Mouse (Mus musculus) heart, embryonic 10.5 days (tissue): Measurements from ENCODE around the gene Nup214. TPM values are rescaled to one million over a fixed set of nuclear protein-coding genes. Genes with fewer than 3 reads are reported as not detected.

Source experiments
- DNase-seq: peaks from one replicate; pipeline ENCODE4 v3.0.0-alpha.2; 2017; ENCODE audit warnings: low spot score
- H3K27ac ChIP-seq: fragments of 300-500 bp; sonication (generic); 2 replicates; pipeline ENCODE4 v1.5.1; 2016; ENCODE audit warnings: mild to moderate bottlenecking
- H3K27me3 ChIP-seq: fragments of 300-500 bp; sonication (generic); 2 replicates; pipeline ENCODE4 v1.6.1; 2016; ENCODE audit warnings: mild to moderate bottlenecking; ENCODE audit not compliant: poor library complexity, insufficient read depth, severe bottlenecking
- H3K36me3 ChIP-seq: fragments of 300-500 bp; sonication (generic); 2 replicates; pipeline ENCODE4 v1.6.1; 2016; ENCODE audit warnings: mild to moderate bottlenecking, moderate library complexity
- H3K4me1 ChIP-seq: fragments of 300-500 bp; sonication (generic); 2 replicates; pipeline ENCODE4 v1.6.1; 2016; ENCODE audit warnings: mild to moderate bottlenecking
- H3K4me3 ChIP-seq: fragments of 300-500 bp; sonication (generic); 2 replicates; pipeline ENCODE4 v1.5.1; 2016; ENCODE audit warnings: mild to moderate bottlenecking, moderate library complexity
- H3K9me3 ChIP-seq: fragments of 300-500 bp; sonication (generic); 2 replicates; pipeline ENCODE4 v1.6.1; 2016; ENCODE audit warnings: mild to moderate bottlenecking, moderate library complexity
- WGBS: fragments of 180-500 bp; shearing (Covaris S2); methylation state at CpG from one replicate; pipeline ENCODE4 v1.1.7; 2016; 5-methylcytosine and 5-hydroxymethylcytosine counted together
- polyA plus RNA-seq: library from polyadenylated mRNA; unstranded; fragments of >200 nt; fragmentation: Nextera tagmentation; extraction: Ambion mirVana; gene quantifications from 2 replicates; pipeline ENCODE4 v1.2.1, GENCODE M21; 2016

Gene Nup214
- polyA plus RNA-seq, 1 experiment from 2014 or later: 83.8 TPM

- Histone ChIP-seq H3K4me1 (peaks cover 78% of the 10 kb centered on the region), H3K27me3 (peaks cover 33% of the 10 kb centered on the region), H3K9me3 (no peaks in the 10 kb centered on the region), H3K27ac (peak overlapping the region; percentile 96), H3K36me3 (peaks cover 16% of the 10 kb centered on the region), H3K4me3 (peak overlapping the region; percentile 89)
- WGBS: under 1% methylated on average over 91 of the region's 91 CpGs
- peak; percentile 85 for DNase-seq
Observed at GRCm38 (mm10) chr2:32083159-32084011, 109.1 kb downstream of the Nup214 start.

GRCm38 (mm10) chr2:32084111-32084871, 110.1 kb downstream of the Nup214 start, which contains the start of gene Fam78a:
TSS of gene Fam78a (minus strand) at chr2:32084857.
- Histone ChIP-seq H3K27me3 (peaks cover 33% of the 10 kb centered on the region), H3K36me3 (peaks cover 12% of the 10 kb centered on the region), H3K4me3 (peak within 1 kb of the TSS; percentile 89), H3K27ac (peak within 1 kb of the TSS; percentile 96), H3K4me1 (peaks cover 78% of the 10 kb centered on the region), H3K9me3 (no peaks in the 10 kb centered on the region)
- DNase-seq: peak; percentile 84
- WGBS: under 1% methylated on average over 68 of the region's 68 CpGs

GRCm38 (mm10) chr2:32084872-32085199, 110.6 kb downstream of the Nup214 start:
- peak overlapping the region; percentile 89 for H3K4me3 ChIP-seq
- peaks cover 74% of the 10 kb centered on the region for H3K4me1 ChIP-seq
- 29% methylated on average over 2 of the region's 2 CpGs for WGBS
- no peaks in the 10 kb centered on the region for H3K9me3 ChIP-seq
- H3K27me3 ChIP-seq: peaks cover 33% of the 10 kb centered on the region
- DNase-seq: no peak
- H3K36me3 ChIP-seq: peaks cover 8% of the 10 kb centered on the region; the same call in 1 of the 2 replicates
- peak overlapping the region; percentile 96 for H3K27ac ChIP-seq

- DNase-seq: no peak
- Histone ChIP-seq H3K36me3 (peaks cover 8% of the 10 kb centered on the region; the same call in 1 of the 2 replicates), H3K4me3 (no peak overlapping the region), H3K9me3 (no peaks in the 10 kb centered on the region), H3K27ac (peak overlapping the region; percentile 96), H3K4me1 (peaks cover 70% of the 10 kb centered on the region), H3K27me3 (peaks cover 33% of the 10 kb centered on the region)
- WGBS: 78% methylated on average over 2 of the region's 2 CpGs
Observed at GRCm38 (mm10) chr2:32085231-32085630, 111.0 kb downstream of the Nup214 start.

- Histone ChIP-seq H3K4me1 (peaks cover 58% of the 10 kb centered on the region), H3K36me3 (no peaks in the 10 kb centered on the region), H3K27ac (peak overlapping the region; percentile 86; the same call in 1 of the 2 replicates), H3K4me3 (no peak overlapping the region), H3K27me3 (peaks cover 25% of the 10 kb centered on the region), H3K9me3 (no peaks in the 10 kb centered on the region)
- whole genome bisulfite sequencing: 47% methylated on average over 4 of the region's 4 CpGs
- no peak for DNase-seq
Observed at GRCm38 (mm10) chr2:32087606-32088005, 113.4 kb downstream of the Nup214 start.

GRCm38 (mm10) chr2:32088372-32088981, 114.2 kb downstream of the Nup214 start:
- Histone ChIP-seq H3K9me3 (no peaks in the 10 kb centered on the region), H3K27me3 (peaks cover 18% of the 10 kb centered on the region), H3K4me3 (peak overlapping the region; percentile 54), H3K27ac (peak overlapping the region; percentile 86), H3K36me3 (no peaks in the 10 kb centered on the region), H3K4me1 (peaks cover 53% of the 10 kb centered on the region)
- WGBS: 5% methylated on average over 35 of the region's 35 CpGs
- DNase-seq: no peak

- Histone ChIP-seq H3K9me3 (no peaks in the 10 kb centered on the region), H3K27me3 (peaks cover 17% of the 10 kb centered on the region), H3K4me3 (no peak overlapping the region), H3K27ac (peak overlapping the region; percentile 86; the same call in 1 of the 2 replicates), H3K4me1 (peaks cover 43% of the 10 kb centered on the region), H3K36me3 (no peaks in the 10 kb centered on the region)
- WGBS: 74% methylated on average over 3 of the region's 3 CpGs
- DNase-seq: no peak
Observed at GRCm38 (mm10) chr2:32089606-32090005, 115.4 kb downstream of the Nup214 start.

GRCm38 (mm10) chr2:32090145-32090544, 115.9 kb downstream of the Nup214 start:
- DNase-seq: no peak
- Histone ChIP-seq H3K4me1 (peaks cover 38% of the 10 kb centered on the region), H3K4me3 (no peak overlapping the region), H3K9me3 (no peaks in the 10 kb centered on the region), H3K27ac (no peak overlapping the region), H3K27me3 (peaks cover 17% of the 10 kb centered on the region), H3K36me3 (no peaks in the 10 kb centered on the region)
- WGBS: 86% methylated on average over 2 of the region's 2 CpGs

- no peak overlapping the region for H3K4me3 ChIP-seq
- no peaks in the 10 kb centered on the region for H3K36me3 ChIP-seq
- peak overlapping the region; percentile 62 for H3K27ac ChIP-seq
- WGBS: 57% methylated on average over 3 of the region's 3 CpGs
- no peak for DNase-seq
- peaks cover 49% of the 10 kb centered on the region for H3K4me1 ChIP-seq
- H3K27me3 ChIP-seq: no peaks in the 10 kb centered on the region
- no peaks in the 10 kb centered on the region for H3K9me3 ChIP-seq
Observed at GRCm38 (mm10) chr2:32091956-32092355, 117.7 kb downstream of the Nup214 start.

GRCm38 (mm10) chr2:32094001-32094707, 119.9 kb downstream of the Nup214 start:
- Histone ChIP-seq H3K27ac (no peak overlapping the region), H3K9me3 (no peaks in the 10 kb centered on the region), H3K27me3 (no peaks in the 10 kb centered on the region), H3K4me1 (peaks cover 29% of the 10 kb centered on the region), H3K4me3 (no peak overlapping the region), H3K36me3 (0 out of 2 replicates have a peak, but pooled peaks cover 6% of the 10 kb centered on the region)
- 81% methylated on average over 7 of the region's 7 CpGs for WGBS
- no peak for DNase-seq

- Histone ChIP-seq H3K4me1 (peaks cover 27% of the 10 kb centered on the region), H3K27ac (peak within 1 kb of the TSS; percentile 84), H3K4me3 (peak within 1 kb of the TSS; percentile 59), H3K36me3 (peaks cover 18% of the 10 kb centered on the region), H3K9me3 (0 out of 2 replicates have a peak, but pooled peaks cover 2% of the 10 kb centered on the region), H3K27me3 (no peaks in the 10 kb centered on the region)
- DNase-seq: no peak
- WGBS: 50% methylated on average over 22 of the region's 22 CpGs
Observed at GRCm38 (mm10) chr2:32095351-32096121, 121.3 kb downstream of the Nup214 start, which contains the start of gene Plpp7. TSS of gene Plpp7 (plus strand) at chr2:32095528.

GRCm38 (mm10) chr2:32096122-32096420, 121.8 kb downstream of the Nup214 start:
- 86% methylated on average over 10 of the region's 10 CpGs for WGBS
- peak overlapping the region; percentile 84 for H3K27ac ChIP-seq
- DNase-seq: no peak

More at GRCm38 (mm10) chr2:32096122-32096420, 121.8 kb downstream of the Nup214 start:
- Histone ChIP-seq H3K4me3 (peak overlapping the region; percentile 59), H3K4me1 (peaks cover 27% of the 10 kb centered on the region), H3K9me3 (0 out of 2 replicates have a peak, but pooled peaks cover 5% of the 10 kb centered on the region), H3K27me3 (no peaks in the 10 kb centered on the region), H3K36me3 (peaks cover 23% of the 10 kb centered on the region)
